Mouse (Mus musculus): Measurements from ENCODE around the gene Wipf3. TPM values are rescaled to one million over a fixed set of nuclear protein-coding genes. Genes with fewer than 3 reads are reported as not detected.

The Wipf3 gene
- total RNA-seq (2021): 10 to 100 TPM in 1 of 2 experiments, 1 to 10 TPM in 1; 9.7 to 10.4 TPM
- long read RNA-seq, experiment 1, partial matches to known transcripts: 3 of 5 reads
- long read RNA-seq, experiment 1, other reads (novel, unspliced or antisense): 2 of 5 reads
- long read RNA-seq, experiment 2, partial matches to known transcripts: 3 of 3 reads
- long read RNA-seq, experiment 2, other reads (novel, unspliced or antisense): 0 of 3 reads

DNA sequence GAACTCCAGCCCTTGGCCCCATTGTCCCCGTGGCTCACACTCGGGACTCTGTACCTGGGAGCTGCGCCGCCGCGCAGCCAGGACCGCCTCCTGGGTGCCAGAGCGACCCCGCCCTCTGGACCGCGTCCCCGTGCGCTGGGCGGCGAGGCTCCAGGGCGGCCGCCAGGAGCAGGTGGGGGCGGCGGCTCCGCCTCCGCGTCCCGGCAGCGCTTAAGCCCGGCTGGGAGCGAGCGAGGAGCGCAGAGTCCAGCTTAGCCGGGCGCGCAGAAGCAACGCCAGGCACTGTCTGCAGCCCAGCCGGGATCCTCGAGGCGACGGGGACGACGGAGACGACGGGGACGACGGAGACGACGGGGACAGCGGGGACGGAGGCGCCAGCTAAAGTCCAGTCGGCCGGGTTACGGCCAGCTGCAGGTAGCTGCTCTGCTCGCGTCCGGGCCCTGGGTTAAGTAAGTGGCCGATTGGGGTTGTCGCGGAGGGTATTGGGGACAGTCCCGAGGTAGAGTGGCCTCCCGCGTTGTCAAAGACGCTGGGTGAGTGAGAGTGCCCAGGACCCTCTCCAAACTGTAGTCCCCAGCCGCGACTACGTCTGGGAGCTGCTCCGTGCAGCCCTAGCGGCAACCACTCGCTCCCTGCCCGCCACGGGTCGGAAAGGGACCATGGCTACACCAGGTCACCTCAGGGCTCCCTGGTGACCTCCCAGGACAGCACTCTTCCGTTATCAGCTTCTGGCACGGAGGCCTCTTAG, at the start of gene Wipf3:
Wipf3 (plus strand) TSS at position 157 of the 748 bp plus-strand sequence.
- peak; percentile 64 for DNase-seq

GRCm38 (mm10) chr6:54382636-54383035, 46.8 kb upstream of the Wipf3 start:
- no peak for DNase-seq

DNA sequence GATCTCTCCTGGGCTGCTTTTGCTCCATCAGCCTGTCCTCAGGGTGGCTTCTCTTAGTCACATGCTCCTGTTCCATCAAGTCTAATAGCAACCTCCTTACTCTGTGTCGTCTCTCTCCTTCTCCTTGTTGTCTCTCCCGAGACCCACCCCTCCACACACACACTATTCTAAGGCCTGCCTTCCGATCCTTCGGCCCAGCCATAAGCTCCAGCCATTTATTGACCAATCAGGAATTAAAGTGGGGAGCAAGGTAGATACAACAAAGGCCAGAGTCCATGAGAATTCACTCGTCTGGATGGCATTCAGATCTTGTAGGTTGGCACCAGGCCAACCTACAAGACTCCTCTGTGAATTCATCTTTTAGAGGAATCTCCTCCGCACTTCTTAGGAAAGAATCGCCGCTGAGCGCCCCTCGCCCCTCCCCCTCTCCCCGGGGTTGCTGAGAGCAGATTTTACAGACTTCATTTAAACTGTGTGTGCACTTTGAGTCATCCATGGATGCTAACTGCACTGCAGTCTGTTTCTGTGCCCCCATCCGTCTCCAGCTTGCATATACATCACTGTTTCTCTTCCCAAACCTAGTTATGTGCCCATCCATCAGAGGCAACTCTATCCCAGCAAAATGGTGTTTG, 45.4 kb upstream of the Wipf3 start:
- no peak for DNase-seq

- DNase-seq: no peak
Observed at GRCm38 (mm10) chr6:54384777-54385176, 44.6 kb upstream of the Wipf3 start.

- no peak for DNase-seq
Observed at GRCm38 (mm10) chr6:54386429-54386828, 43.0 kb upstream of the Wipf3 start.

GRCm38 (mm10) chr6:54387044-54387443, 42.4 kb upstream of the Wipf3 start:
- DNase-seq: no peak

DNA sequence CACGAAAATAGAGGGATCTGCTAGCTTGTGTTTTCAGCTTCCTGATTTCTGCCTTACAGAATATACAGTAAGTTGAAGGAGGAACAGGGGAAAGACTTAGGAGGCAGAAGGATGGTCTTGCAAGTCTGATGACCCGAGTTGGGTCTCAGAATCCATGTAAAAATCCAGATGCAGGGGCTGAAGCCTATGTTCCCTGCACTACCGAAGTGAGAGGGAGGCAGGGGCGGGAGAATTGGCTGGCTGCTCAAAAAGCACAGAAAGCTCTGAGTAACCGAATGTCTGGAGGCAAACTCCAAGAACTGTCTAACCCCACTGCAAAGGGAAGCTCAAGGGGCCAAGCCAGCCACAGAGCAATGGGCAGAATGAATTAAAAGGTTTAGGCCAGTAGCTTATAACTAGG, 41.7 kb upstream of the Wipf3 start:
- DNase-seq: no peak

DNA sequence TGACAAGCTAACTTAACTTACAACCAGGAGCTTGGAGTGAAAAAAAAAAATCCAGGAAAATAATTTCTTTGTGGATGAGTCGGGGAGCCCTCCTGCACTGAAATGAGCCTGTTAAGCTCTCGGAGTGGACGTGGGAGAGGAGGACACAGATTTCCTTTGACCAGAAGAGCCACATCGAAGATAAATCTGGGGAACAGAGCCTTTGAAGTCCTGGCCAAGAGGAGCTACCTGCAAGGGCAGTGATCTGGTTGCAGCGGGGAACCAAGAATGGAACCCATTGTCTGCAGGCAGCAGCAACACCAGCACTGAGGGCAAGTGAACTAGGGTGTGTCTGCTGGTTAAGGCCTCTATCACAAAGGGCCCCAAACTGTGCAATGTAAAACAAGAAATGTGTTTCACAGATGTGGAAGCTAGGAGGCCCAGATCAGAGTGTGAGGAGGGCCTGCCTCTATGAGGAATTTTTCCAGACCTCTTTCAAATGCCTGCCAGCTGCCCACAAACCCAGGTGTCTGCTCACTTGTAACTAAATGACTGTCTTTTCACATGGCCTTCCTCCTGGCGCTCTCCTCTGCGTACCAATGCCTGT, 40.6 kb upstream of the Wipf3 start:
- DNase-seq: no peak

GRCm38 (mm10) chr6:54391765-54392164, 37.6 kb upstream of the Wipf3 start:
- peak; percentile 64 for DNase-seq

GRCm38 (mm10) chr6:54393886-54394285, 35.5 kb upstream of the Wipf3 start:
- no peak for DNase-seq

- DNase-seq: no peak
Observed at GRCm38 (mm10) chr6:54399194-54399923, 30.0 kb upstream of the Wipf3 start.

GRCm38 (mm10) chr6:54401503-54401902, 27.9 kb upstream of the Wipf3 start:
- DNase-seq: no peak

- no peak for DNase-seq
Observed at GRCm38 (mm10) chr6:54404916-54405315, 24.5 kb upstream of the Wipf3 start.

DNA sequence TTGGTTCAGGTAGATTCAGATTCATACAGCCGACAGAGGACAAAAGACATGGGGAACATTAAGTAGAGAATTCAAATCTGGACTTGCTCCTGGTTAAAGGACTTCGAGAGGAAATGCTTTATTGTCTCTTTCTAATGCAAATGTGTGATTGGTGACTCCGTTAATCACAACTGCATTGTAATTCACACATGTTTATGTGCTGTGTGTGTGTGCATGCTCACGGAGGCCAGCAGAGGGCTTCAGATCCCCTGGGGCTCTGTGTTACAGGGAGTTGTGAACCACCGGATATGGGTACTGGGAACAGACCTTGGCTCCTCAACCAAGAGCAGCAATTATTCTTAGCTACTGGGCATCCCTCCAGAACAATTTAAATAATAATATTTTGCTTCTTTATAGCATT, 23.3 kb upstream of the Wipf3 start:
- no peak for DNase-seq

- peak; percentile 15 for DNase-seq
Observed at GRCm38 (mm10) chr6:54409271-54409670, 20.1 kb upstream of the Wipf3 start.

GRCm38 (mm10) chr6:54410451-54410850, 19.0 kb upstream of the Wipf3 start:
- DNase-seq: no peak

GRCm38 (mm10) chr6:54411591-54411990, 17.8 kb upstream of the Wipf3 start:
- no peak for DNase-seq

DNA sequence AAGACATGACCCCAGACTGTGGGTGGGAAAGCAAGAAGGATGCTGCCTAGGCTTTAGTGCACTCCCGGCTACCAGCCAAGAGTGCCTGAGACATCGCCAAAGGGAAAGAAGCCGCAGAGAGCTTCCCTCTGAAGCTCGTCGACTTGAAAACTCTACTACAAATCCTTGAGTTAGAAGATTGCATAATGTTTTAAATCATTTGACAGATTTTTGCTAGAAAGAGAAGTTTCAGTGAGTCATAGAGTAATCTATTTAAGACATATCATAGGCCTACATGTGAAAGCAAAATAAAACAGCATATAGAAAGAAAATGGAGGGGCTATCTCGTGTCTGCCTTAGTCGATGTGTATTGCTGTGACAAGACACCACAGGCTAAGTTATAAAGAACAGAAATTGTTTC, 16.5 kb upstream of the Wipf3 start:
- DNase-seq: no peak

GRCm38 (mm10) chr6:54425230-54425629, 4.2 kb upstream of the Wipf3 start:
- DNase-seq: no peak

DNA sequence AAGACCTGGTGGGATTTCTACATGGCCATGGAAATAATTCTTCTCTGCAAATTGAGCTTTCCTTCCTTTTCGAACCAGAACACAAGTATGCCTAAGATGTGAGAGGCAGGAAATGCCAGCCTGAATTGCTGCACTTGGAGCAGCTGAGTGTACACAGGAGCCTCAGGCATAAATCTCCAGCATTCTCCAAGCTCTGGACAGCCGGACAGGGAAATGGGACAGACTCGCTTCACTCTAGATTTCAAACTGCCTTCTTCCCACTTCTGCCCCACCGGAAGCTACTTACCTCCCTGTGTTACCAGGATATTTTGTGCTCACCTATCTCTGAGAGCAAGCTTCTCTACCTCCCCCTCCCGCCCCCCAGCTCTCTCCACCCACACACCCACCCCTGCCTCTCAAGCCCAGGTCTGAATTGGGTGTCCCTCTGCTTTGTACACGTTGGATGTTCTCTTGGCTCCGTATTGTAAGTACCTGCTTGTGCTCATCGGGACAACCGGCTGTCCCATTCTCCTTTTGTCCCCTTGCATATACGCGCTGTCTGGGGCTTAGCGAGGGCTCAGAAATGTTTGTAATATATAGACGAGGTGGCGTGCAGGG, 455 bp upstream of the Wipf3 start:
- no peak for DNase-seq

DNA sequence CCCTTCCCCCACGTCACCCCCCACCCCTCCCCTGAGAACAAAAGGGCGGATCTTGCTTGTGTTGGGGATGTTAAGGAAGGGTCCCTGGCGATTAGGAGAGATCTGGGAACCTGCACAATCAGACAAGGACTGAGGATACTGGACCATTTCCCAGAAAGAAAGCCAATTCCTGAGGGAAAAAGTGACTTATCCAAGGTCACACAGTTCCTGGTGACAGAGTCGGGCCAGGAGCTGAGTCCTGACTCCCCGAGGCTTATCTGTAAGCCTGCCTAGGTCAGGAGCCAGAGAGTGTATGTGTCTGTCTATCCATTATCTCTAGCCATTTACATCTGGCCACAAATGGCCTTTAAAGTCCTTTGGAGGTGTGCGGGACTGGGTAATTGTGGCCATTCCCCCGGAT, 818 bp downstream of the Wipf3 start:
- DNase-seq: no peak

DNA sequence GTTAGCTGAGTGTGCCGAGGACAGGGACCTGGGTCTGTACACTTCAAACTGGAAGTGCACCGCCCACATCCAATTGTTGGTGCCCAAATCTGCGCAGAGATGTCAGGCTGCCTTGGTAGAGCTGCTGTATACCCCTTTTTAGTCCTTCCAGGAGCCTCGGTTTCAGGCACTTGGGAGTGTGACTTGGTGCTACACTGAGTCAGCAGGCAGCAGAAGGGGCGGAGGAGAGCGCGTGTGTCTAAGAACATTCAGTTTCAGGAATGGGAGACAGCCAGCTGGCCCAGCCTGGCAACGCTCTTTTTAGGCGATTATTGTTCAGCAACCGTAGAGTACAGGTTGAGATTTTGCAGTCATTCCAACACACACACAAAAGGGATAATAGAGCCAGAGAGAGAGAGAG, 2.4 kb downstream of the Wipf3 start:
- DNase-seq: no peak
